Mouse (Mus musculus): ENCODE measurements at regions not wholly inside any gene's neighbourhood (a gene's known extent, or its start where the extent isn't known, plus 50 kb on each side); places are given as distances from the start of the nearest gene placed in this dataset.

DNA sequence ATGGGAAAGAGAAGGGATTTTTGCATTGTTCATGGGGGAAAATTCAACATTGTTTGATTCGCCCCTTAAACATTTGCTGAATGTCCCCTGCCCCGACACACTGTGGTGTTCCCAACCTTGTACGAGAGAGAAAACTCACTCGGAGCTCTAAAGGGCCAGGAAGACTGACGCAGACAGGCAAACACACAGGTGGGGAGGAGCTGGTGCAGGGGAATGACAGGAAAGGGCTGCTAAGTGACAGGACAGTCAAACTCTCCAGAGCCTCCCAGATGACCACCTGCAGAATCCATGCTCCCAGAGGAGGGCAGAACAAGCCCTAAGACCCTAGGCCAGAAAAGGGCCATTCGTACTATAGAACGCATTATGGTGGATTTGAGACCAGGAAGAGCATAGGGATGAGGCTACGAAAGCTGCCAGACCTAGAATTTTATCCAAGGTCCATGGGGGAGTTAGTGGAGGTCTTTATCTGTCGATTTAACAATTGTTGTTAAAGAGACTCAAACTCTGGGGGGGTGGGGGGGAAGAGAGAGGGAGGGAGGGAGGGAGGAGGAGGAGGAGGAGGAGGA, 94.6 kb upstream of the Pabpc6 start:
- DNase-seq (ENCODE audit: low spot score in 2 of 2) = no peak

DNA sequence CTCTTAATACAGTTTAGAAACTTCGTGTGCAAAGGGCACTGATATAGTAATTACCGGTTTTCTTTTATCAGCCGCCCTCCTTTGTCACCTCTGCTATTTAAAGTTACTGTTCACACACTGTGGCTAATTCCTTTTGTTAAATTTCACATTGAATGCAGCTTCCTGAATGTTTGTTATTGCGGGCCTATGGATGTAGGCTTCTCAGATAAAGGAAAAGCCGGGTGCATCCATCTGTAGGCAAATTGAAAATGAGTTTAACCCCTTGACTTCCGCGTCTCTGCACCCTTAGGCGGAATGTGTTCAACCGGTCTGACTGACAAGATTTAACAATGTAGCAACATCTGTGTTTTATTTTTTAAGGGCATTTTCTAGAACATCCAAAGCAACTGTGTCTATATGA, 93.6 kb upstream of the Pabpc6 start:
- no peak for DNase-seq (ENCODE audit: low spot score in 2 of 2)

DNA sequence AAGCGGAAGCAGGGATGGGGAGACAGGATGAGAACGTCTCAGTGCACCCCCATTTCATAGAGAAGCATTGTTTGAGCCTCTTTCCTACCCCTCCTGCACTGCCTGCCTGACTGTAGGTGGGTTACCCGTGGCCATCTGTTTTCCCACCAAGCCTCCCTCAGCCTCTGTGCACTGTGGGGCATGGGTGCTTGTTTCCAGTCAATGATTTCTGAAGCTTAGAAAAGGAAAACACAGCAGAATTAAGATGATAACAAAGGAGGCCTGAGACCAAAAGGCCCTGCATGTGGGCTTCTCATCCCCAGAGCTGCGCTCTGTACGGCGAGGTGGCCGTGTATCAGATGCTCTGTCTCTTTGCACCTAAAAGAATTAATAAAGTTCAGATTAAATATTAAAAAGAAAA, 92.9 kb upstream of the Pabpc6 start:
- DNase-seq (ENCODE audit: low spot score in 2 of 2) = no peak

DNA sequence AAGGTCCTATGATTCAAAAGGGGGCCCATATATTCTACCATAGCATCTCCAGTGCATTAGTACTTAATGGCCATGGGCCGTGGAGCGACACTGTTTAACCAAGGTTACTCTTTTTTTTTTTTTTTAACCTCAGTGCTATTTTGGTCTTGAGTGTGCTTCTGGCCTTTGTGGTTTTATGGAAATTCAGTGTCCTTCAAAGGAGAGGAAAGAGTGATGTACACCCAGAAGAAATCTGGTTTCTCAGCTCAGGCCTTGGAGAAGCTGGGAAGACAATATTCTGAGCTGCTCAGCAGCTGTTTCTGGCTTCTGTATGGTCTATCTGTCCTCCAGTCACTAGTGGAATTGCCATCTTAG, 91.2 kb upstream of the Pabpc6 start:
- no peak for DNase-seq (ENCODE audit: low spot score in 2 of 2)

DNA sequence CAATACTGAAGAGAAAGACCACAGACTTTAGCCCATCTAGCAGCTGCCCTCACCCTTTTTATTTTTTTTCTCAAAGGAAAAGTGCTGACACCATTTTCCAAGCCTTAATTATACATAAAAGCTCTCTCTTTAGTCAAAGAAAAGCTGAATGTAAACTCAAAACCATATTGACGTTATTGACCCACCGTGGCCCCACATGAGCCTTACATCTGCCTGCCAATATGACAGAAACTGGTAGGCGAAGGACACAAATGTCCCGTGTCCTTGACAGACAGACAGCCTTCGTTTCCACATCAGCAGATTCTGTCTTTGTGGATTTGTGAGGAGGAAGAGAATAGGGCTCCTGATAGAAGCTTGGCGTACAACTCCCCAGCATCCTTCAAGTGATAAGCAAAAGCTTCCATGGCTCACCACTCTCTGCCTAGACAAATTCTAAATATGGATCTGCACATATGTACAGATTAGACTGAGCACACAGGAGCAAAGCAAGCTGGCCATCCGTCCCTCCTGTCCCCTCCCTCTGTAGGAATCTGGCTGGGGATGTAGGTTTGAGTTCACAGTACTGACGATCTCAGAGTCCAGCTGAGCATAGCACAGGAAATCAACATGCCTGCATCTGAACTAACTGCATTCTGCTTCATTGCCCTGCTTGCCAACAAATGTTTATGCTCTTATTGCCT, 90.6 kb upstream of the Pabpc6 start:
- no peak for DNase-seq (ENCODE audit: low spot score in 2 of 2)

DNA sequence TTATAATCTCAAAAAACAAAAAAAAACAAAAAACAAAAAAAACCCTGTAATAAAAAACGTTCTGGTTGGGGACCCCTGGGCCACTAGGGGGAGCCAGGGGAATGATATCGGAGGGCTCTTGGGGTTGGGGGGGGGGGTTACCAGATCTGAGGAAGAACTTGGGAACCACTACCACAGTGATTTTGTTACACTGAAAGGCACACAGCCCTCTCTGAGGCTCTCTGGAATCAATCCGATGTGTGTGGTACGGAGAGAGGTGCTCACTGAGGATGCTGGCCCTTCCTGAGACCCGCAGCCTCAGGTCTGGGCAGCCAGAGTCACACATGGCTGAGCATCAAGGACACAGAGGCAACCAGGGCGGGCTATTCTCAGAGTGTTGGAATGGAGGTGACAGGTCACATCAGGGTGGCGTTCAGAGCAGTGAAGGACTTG, 89.9 kb upstream of the Pabpc6 start:
- no peak for DNase-seq (ENCODE audit: low spot score in 2 of 2)

DNA sequence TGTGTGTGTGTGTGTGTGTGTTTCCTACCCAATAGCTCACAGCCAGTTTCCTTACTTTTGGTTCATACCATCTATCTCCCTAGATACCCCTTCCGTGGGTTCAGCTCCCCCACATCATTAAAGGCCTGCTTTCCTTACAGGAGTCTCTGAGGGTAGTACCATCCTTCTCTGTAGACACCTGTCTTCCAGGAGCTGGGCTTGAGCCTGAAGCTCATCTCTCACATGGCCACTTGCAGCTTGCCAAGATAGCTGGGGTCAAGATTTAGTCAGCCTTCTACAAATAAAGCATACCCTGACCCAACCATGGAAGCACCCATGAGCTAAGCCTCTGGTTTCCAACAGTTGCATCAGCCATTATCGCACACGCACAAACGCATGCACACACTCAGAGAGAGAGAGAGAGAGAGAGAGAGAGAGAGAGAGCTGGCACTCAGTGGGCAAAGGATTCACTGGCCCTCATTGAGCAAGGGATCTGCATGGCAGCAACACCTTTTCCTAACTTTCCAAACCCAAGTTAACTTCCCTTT, 88.3 kb upstream of the Pabpc6 start:
- no peak for DNase-seq (ENCODE audit: low spot score in 2 of 2)

DNA sequence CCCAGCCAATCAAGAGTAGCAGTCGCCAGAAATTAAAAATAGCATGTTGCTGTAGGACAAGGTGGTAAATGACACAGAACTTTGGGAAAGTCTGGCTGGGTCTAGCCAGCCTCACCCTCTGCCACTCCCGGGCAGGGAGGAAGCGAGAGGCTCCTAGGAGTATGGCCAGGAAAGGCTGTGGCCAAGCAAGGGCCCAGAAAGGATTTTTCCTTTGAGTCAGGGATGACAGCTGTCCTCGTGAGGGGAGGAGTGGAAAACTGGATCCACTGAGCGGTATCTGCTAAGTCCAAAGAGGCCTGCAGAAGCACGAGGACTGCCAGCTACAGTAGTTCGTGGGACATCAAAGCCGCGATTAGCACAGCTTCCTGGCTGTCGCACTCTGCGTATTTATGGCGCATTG, 87.2 kb upstream of the Pabpc6 start:
- no peak for DNase-seq (ENCODE audit: low spot score in 2 of 2)

DNA sequence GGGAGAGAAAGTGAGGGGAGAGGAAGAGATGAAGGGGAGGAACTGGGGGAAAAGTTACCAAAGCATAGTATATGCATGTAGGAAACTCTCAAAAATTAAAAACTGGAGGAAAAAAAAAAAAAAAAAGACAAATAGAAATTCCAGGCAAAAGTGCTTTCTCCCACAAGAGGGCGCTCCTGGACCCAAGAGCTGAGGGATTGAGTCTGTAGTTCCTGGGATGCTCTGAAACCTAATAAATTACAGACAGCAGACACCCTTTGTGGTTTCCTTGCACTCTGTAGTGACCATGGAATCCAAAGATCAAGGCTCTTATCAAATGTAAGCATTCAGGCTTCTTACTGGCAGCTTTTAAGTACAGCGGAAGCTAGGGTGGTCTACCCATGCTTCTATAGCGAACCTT, 86.7 kb upstream of the Pabpc6 start:
- DNase-seq (ENCODE audit: low spot score in 2 of 2) = peak in 1 of 2 experiments; percentile 68

DNA sequence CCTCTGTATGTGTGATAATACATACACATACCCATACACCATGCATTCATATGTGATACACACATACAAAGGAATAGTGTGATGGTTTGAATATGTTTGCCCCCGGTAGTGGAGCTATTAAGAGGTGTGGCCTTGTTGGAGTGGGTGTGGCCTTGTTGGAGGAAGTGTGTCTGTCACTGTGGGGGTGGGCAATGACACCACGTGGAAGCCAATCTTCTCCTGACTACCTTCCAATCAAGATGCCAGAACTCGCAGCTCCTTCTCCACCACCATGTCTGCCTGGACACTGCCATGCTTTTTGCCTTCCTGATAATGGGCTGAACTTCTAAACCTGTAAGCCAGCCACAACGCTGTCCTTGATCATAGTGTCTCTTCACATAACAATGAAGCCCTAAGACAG, 86.1 kb upstream of the Pabpc6 start:
- DNase-seq (ENCODE audit: low spot score in 2 of 2) = no peak

DNA sequence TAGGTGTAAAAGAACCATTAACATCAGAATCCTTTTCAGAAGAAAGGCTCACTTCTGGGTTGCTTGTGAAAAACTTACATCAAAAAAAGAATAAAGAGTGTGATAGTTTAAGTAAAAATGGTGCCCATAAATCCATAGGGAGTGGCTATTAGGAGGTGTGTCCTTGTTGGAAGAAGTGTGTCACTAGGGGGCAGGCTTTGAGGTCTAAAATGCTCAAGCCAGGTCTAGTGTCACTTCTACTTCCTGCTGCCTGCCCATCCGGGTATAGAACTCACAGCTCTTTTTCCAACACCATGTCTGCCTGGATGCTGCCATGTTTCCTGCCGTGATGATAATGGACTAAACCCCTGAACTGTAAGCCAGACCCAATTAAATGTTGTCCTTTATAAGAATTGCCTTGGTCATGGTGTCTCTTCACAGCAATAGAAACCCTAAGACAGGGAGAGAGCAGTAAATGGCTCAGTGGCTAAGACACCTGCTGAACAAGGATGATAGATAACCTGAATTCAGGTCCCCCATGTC, 85.4 kb upstream of the Pabpc6 start:
- DNase-seq (ENCODE audit: low spot score in 2 of 2) = no peak

DNA sequence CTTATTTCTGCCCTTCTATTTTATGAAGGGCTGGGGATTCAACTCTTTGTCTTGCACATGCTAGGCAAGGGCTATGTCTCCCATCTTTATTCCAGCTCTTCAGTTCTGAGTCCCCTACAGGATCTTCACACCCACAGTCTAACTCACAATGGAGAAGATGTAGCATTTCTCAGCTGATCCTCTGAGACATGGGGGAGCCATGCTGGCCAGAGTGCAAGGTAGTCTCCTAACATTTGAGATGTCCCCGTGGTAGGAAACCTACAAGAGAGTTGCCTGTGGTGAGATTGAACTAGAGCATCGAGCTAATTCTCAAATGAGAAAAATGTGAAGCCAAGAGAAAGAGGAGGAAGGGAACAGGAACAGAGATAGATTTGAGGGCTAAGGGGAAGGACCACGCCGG, 83.3 kb upstream of the Pabpc6 start:
- DNase-seq (ENCODE audit: low spot score in 2 of 2) = peak in 1 of 2 experiments; percentile 31

DNA sequence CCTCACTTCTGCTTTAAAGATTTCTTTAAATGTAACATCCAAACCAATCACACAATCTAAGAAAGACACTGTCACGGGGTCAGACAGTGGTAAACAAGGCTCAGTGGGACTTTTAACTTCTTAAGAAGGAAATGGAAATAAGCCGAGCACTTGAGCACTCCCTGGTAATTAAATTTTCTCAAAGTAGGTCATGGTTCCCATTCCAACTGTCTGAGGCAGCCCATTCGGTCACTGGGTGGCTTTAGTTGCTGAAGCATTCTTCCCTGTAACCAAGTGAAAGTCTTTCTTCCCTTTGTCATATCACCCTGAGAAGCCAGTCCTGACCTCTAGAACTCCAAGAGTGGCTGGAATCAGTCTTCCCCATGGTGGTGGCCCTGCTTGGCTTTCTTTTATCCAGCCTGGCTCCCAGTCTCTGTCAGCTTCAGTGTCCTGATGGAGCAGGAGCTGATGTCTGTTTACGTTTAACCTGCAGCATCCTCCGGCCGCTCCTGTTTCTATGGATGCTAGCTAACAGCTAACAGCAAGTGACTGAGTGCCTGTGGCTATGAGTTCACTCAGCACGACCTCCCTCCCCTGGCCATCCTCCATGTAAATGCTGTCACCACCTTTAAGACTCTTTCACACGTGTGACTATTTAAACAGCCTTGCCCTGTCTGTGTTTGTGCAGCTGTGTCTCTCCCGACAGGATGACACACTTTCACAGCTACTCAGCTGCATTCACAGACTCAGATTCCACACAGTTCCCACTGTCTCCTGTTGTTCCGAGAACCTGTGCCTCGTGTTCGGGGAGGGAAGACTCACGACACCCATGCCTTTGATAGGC, 82.0 kb upstream of the Pabpc6 start:
- no peak for DNase-seq (ENCODE audit: low spot score in 2 of 2)

DNA sequence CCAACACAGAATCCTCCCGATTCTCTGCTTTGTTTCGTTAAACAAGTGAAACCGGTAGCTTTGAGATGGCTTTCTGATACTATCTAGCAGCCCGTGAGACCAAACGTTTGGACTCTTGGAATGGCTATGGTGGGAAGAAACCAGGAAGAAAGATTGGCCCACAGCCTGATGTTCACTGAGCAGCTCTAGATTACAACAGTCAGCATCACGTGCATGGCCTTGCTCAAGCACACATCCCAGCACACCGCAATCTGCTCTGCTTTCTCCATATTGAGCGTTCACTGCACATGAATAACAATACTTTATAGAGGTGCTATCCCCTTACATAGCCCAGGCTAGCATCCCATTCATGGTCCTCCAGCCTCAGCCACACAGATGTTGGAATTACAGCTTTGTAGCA, 80.5 kb upstream of the Pabpc6 start:
- no peak for DNase-seq (ENCODE audit: low spot score in 2 of 2)

DNA sequence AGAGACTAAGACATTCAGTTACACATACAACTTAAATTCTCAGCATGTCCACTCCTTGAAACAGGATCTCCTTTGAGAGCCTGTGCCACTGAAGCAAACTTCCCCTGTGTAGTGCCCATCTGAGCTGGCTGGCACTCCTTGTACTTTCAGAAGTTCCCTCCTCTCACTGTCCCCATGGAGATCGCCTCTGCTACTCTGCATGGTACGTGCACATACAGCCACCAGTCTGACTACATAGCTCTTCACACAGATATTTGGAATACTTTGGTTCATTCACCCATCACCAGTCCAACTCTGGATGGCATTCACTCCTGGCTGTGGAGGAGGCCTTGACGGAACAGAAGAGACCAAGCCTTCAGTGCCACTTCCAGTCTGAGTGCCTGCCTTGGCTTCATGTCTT, 79.8 kb upstream of the Pabpc6 start:
- DNase-seq (ENCODE audit: low spot score in 2 of 2) = no peak

DNA sequence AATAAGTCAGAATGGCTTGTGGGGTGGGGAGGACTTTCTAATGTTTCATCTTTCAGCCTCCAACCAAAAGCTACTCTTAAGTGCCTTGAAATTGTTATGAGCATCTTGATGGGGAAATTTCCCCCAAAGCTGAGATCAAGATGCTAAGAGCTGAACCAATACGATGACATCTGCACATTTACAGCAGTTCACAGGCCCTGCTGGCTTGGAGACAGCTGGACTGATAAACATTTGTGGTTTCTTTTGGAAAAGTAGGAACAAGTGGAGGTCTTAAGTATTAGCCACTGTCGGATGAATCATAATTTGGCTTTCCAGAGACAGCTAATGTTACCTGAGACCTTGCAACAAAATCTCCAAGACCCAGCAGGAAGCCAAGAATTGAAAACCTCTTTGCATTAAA, 78.4 kb upstream of the Pabpc6 start:
- DNase-seq (ENCODE audit: low spot score in 2 of 2) = no peak

DNA sequence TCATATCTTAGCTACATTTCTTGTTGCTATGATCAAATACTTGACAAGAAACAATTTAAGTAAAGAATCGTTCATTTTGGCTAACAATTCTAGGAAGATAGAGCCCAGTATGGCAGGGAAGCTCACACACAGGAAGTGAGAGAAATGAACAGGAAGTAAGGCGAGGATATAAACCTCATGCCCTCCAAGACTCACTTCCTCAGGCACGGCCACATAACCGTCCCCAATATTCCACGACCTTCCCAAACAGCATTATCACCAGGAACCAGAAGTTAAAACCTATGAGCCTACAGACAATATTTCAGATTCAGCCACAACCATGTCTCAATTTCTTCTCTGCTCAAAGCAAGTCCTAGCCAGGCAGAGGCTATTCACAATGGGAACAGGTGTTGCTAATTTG, 73.8 kb upstream of the Pabpc6 start:
- no peak for DNase-seq (ENCODE audit: low spot score in 2 of 2)

DNA sequence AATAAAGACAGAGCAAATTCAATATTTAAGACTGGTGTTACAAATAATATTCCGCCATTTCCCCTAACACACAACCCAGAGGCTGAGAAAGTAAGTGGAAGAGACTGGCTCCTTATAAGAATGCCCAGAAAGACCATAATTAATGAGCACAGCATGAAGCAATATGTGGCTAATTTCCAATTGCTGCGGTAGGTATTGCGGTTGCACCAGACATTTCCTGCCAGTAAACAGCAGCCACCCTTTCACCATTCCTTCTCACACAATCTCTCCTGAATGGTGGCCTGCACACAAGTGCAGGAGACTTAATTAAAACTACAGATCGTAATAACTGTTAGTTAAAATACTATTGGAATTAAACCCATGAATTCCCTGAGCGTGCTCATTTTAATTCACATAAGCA, 71.8 kb upstream of the Pabpc6 start:
- no peak for DNase-seq (ENCODE audit: low spot score in 2 of 2)

DNA sequence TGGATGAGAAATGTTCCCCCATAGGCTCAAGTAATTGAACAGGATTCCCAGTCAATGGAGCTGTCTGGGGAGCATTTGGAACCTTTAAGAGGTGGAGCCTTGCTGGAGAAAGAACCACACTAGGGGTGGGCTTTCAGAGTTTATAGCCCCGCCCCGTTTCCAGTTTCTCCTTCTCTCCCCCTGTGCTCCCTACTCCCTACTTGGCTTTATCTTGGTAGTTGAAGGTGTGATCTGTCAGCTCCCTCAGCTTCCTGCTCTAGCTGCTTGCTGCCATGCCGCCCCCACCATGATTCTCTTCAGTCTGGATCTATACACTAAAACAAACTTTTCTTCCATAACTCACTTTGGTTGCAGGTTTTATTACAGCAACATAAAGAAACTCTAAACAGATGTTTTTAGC, 59.5 kb upstream of the Pabpc6 start:
- no peak for DNase-seq (ENCODE audit: low spot score in 2 of 2)

DNA sequence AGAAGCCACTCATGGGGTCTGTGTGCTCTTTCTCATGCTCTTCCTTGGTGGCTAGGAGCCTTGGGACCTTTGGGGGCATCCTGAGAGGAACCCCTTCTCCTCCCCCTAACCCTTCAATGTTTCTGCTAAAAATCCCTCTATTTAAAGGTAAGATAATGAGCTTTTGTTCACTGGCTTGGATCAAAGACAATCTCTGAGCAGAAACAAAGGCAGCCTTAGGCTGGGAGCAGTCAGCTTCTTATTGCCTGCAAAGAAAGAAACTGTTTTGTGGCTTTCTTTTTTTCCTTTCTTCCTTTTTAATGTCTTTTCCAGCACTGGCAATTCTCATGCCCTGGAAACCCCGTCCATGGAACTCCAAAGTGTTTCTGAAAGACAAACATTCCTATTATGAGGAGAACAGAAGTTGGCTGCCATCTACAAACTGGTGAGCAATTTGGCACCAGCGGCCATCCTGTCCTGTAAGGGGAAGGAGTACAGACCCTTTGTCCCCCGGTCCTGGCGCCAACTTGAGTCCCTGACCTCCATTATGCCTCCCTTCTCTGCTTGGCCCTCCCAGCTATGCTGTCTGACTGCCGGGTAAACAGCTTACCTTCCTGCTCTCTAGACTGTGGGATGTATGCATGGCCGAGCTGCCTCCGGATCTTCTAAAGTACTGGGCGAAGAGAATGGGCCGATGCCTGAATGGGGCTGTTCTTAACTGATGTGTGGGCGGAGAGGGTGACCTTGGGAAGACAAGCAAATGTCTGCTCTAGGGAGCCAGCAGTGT, 56.4 kb upstream of the Pabpc6 start:
- DNase-seq (ENCODE audit: low spot score in 2 of 2) = no peak

DNA sequence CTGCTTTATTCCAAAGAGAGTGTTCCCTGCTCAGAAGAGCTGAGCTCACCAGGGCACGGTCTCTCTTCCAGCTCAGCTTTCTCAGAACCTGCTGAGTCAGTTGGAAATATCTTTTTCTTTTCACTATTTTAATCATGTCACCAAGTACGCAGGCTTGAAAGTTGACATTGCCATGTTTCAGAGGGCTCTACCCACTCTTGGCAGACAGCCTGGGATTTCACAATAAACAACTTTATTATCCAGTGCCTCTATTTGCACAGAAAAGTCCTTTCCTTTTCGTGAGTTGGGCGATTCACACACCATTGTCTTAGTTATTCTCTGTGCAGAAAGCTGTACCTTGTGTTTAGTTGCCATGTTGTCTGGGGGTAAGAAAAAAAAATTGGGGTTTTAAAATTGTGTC, 54.0 kb upstream of the Pabpc6 start:
- no peak for DNase-seq (ENCODE audit: low spot score in 2 of 2)

DNA sequence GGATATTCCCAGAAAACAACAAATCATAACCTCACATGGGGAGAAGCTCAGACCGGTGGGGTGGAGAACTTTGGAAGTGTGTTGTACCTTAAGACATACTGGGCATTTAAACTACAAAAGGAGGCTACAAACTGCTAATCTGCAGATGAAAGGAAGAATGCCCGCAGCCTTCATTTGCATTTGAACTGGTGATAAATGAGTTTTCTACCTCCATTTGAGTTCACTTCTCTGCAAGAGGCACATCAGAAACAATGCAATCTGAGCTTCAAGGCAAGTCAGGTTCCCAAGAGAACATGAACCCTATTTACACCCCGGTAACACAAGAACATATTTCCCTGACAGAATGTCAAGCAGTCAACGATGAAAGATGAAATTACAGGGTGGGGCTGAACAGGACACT, 53.2 kb upstream of the Pabpc6 start:
- DNase-seq (ENCODE audit: low spot score in 2 of 2) = no peak

Data from spleen, postnatal 4 days (tissue).